Mouse (Mus musculus) embryonic facial prominence, embryonic 14.5 days (tissue): ENCODE measurements around the gene Gabra6. TPM values are rescaled to one million over a fixed set of nuclear protein-coding genes. Genes with fewer than 3 reads are reported as not detected.

ENCODE experiments used
- ATAC-seq: fragments of 200-750 bp; cut with Nextera tagmentation; 2 replicates; pipeline ENCODE4 v1.8.0; 2017; ENCODE audit warnings: low read depth, moderate number of reproducible peaks, moderate TSS enrichment
- DNase-seq: peaks from one replicate; pipeline ENCODE4 v3.0.0-alpha.2; 2015; ENCODE audit warnings: low spot score
- H3K27ac ChIP-seq: fragments of 300-500 bp; sonication (generic); replicated peaks from 2 replicates; pipeline ENCODE4 v1.5.1; 2014; ENCODE audit warnings: low read depth, mild to moderate bottlenecking, low read length, moderate library complexity
- H3K27me3 ChIP-seq: fragments of 300-500 bp; sonication (generic); replicated peaks from 2 replicates; pipeline ENCODE4 v1.6.1; 2014; ENCODE audit warnings: low read length; ENCODE audit not compliant: control insufficient read depth, insufficient read depth
- H3K36me3 ChIP-seq: fragments of 300-500 bp; sonication (generic); 2 replicates; pipeline ENCODE4 v1.6.1; 2014; ENCODE audit warnings: low read length, mixed read lengths; ENCODE audit not compliant: control insufficient read depth, insufficient read depth
- H3K4me1 ChIP-seq: fragments of 300-500 bp; sonication (generic); 2 replicates; pipeline ENCODE4 v1.6.1; 2014; ENCODE audit warnings: antibody characterized with exemption, low read length; ENCODE audit not compliant: control insufficient read depth, insufficient read depth
- H3K4me2 ChIP-seq: fragments of 300-500 bp; sonication (generic); 2 replicates; pipeline ENCODE4 v1.6.1; 2014; ENCODE audit warnings: low read depth, mild to moderate bottlenecking, low read length, moderate library complexity, mixed read lengths
- H3K4me3 ChIP-seq: fragments of 300-500 bp; sonication (generic); 2 replicates; pipeline ENCODE4 v1.5.1; 2014; ENCODE audit warnings: low read depth, mild to moderate bottlenecking, low read length
- H3K9ac ChIP-seq: fragments of 300-500 bp; sonication (generic); 2 replicates; pipeline ENCODE4 v1.6.1; 2014; ENCODE audit warnings: low read depth, mild to moderate bottlenecking, low read length, moderate library complexity, mixed read lengths
- H3K9me3 ChIP-seq: fragments of 300-500 bp; sonication (generic); 2 replicates; pipeline ENCODE4 v1.6.1; 2016; ENCODE audit warnings: low read length; ENCODE audit not compliant: control insufficient read depth
- WGBS: fragments of 180-500 bp; shearing (Covaris S2); extraction: QIAGEN DNeasy Blood & Tissue Kit; methylation state at CpG from one replicate; pipeline ENCODE4 v1.1.7; 2014; 5-methylcytosine and 5-hydroxymethylcytosine counted together
- polyA plus RNA-seq: library from polyadenylated mRNA; unstranded; fragments of >200 nt; fragmentation: Nextera tagmentation; extraction: Ambion mirVana; gene quantifications from 2 replicates; pipeline ENCODE4 v1.2.1, GENCODE M21; 2014

The Gabra6 gene
- not detected in 2 replicates for polyA plus RNA-seq

GRCm38 (mm10) chr11:42320882-42321281 is at the start of gene Gabra6:
TSS of gene Gabra6 (minus strand) at chr11:42321072.
- no peak for ATAC-seq
- H3K27me3 ChIP-seq: no peaks in the 10 kb centered on the region
- H3K9me3 ChIP-seq: no peaks in the 10 kb centered on the region
- H3K27ac ChIP-seq: no peak within 1 kb of the TSS
- DNase-seq: no peak
- no peak within 1 kb of the TSS for H3K4me2 ChIP-seq
- no peaks in the 10 kb centered on the region for H3K4me1 ChIP-seq
- H3K9ac ChIP-seq: no peak within 1 kb of the TSS
- WGBS: 52% methylated on average over 5 of the region's 5 CpGs
- no peaks in the 10 kb centered on the region for H3K36me3 ChIP-seq
- H3K4me3 ChIP-seq: no peak within 1 kb of the TSS

GRCm38 (mm10) chr11:42365544-42365943 is 44.7 kb upstream of the Gabra6 start:
- Histone ChIP-seq H3K4me3 (no peak overlapping the region), H3K4me2 (no peak overlapping the region), H3K4me1 (no peaks in the 10 kb centered on the region), H3K9ac (no peak overlapping the region), H3K27ac (no peak overlapping the region), H3K27me3 (no peaks in the 10 kb centered on the region), H3K9me3 (no peaks in the 10 kb centered on the region), H3K36me3 (no peaks in the 10 kb centered on the region)
- DNase-seq: no peak
- ATAC-seq: no peak
- WGBS: 76% methylated on average over 7 of the region's 7 CpGs

- Histone ChIP-seq H3K27me3 (no peaks in the 10 kb centered on the region), H3K36me3 (no peaks in the 10 kb centered on the region), H3K9ac (no peak overlapping the region), H3K4me2 (no peak overlapping the region), H3K27ac (no peak overlapping the region), H3K4me1 (no peaks in the 10 kb centered on the region), H3K9me3 (no peaks in the 10 kb centered on the region), H3K4me3 (no peak overlapping the region)
- DNase-seq (no peak), ATAC-seq (no peak)
- WGBS: 84% methylated on average over 3 of the region's 3 CpGs
Measured at GRCm38 (mm10) chr11:42332121-42332520, 11.2 kb upstream of the Gabra6 start.

- no peaks in the 10 kb centered on the region for H3K36me3 ChIP-seq
- H3K9me3 ChIP-seq: no peaks in the 10 kb centered on the region
- no peak overlapping the region for H3K4me2 ChIP-seq
- ATAC-seq (no peak), DNase-seq (no peak)
- H3K9ac ChIP-seq: no peak overlapping the region
- WGBS: 78% methylated on average over 4 of the region's 4 CpGs
- H3K4me3 ChIP-seq: no peak overlapping the region
- no peak overlapping the region for H3K27ac ChIP-seq
- H3K4me1 ChIP-seq: no peaks in the 10 kb centered on the region
- H3K27me3 ChIP-seq: no peaks in the 10 kb centered on the region
Measured at GRCm38 (mm10) chr11:42326262-42326661, 5.4 kb upstream of the Gabra6 start.

- Histone ChIP-seq H3K4me1 (no peaks in the 10 kb centered on the region), H3K27me3 (no peaks in the 10 kb centered on the region), H3K36me3 (no peaks in the 10 kb centered on the region), H3K9me3 (no peaks in the 10 kb centered on the region), H3K9ac (no peak overlapping the region), H3K4me2 (no peak overlapping the region), H3K4me3 (no peak overlapping the region), H3K27ac (no peak overlapping the region)
- DNase-seq (peak; percentile 9), ATAC-seq (no peak)
- 81% methylated on average over 3 of the region's 3 CpGs for WGBS
Measured at GRCm38 (mm10) chr11:42321560-42321959, 688 bp upstream of the Gabra6 start.

GRCm38 (mm10) chr11:42319521-42319920 is 1.4 kb downstream of the Gabra6 start:
- DNase-seq: no peak
- H3K9ac ChIP-seq: no peak overlapping the region
- no peak for ATAC-seq
- no peaks in the 10 kb centered on the region for H3K4me1 ChIP-seq
- H3K4me2 ChIP-seq: no peak overlapping the region
- H3K4me3 ChIP-seq: no peak overlapping the region
- no peaks in the 10 kb centered on the region for H3K9me3 ChIP-seq
- H3K27ac ChIP-seq: no peak overlapping the region
- H3K27me3 ChIP-seq: no peaks in the 10 kb centered on the region
- H3K36me3 ChIP-seq: no peaks in the 10 kb centered on the region
- 92% methylated on average over 3 of the region's 3 CpGs for WGBS

GRCm38 (mm10) chr11:42319101-42319500 is 1.8 kb downstream of the Gabra6 start:
- no peak overlapping the region for H3K4me2 ChIP-seq
- no peak overlapping the region for H3K4me3 ChIP-seq
- no peaks in the 10 kb centered on the region for H3K9me3 ChIP-seq
- no peaks in the 10 kb centered on the region for H3K4me1 ChIP-seq
- no peaks in the 10 kb centered on the region for H3K27me3 ChIP-seq
- no peak overlapping the region for H3K9ac ChIP-seq
- WGBS: 86% methylated on average over 6 of the region's 6 CpGs
- H3K36me3 ChIP-seq: no peaks in the 10 kb centered on the region
- ATAC-seq: no peak
- H3K27ac ChIP-seq: no peak overlapping the region
- DNase-seq: no peak

GRCm38 (mm10) chr11:42317985-42318384 is 2.9 kb downstream of the Gabra6 start:
- H3K9ac ChIP-seq: no peak overlapping the region
- H3K9me3 ChIP-seq: no peaks in the 10 kb centered on the region
- WGBS: 75% methylated on average over 3 of the region's 3 CpGs
- no peaks in the 10 kb centered on the region for H3K4me1 ChIP-seq
- H3K4me2 ChIP-seq: no peak overlapping the region
- DNase-seq (no peak), ATAC-seq (no peak)
- H3K4me3 ChIP-seq: no peak overlapping the region
- no peaks in the 10 kb centered on the region for H3K27me3 ChIP-seq
- H3K27ac ChIP-seq: no peak overlapping the region
- no peaks in the 10 kb centered on the region for H3K36me3 ChIP-seq

- Histone ChIP-seq H3K27ac (no peak overlapping the region), H3K9me3 (no peaks in the 10 kb centered on the region), H3K4me2 (no peak overlapping the region), H3K36me3 (no peaks in the 10 kb centered on the region), H3K27me3 (no peaks in the 10 kb centered on the region), H3K4me1 (no peaks in the 10 kb centered on the region), H3K4me3 (no peak overlapping the region), H3K9ac (no peak overlapping the region)
- ATAC-seq (no peak), DNase-seq (peak; percentile 5)
- WGBS: 24% methylated on average over 6 of the region's 6 CpGs
Measured at GRCm38 (mm10) chr11:42314850-42315249, 6.0 kb downstream of the Gabra6 start.
